Mouse (Mus musculus) myocyte (in vitro differentiated cells): ENCODE measurements around the gene Lce3c. TPM values are rescaled to one million over a fixed set of nuclear protein-coding genes. Genes with fewer than 3 reads are reported as not detected.

Experiments
- H3K27me3 ChIP-seq: one replicate; pipeline ENCODE4 v1.6.1; 2011; ENCODE audit not compliant: control insufficient read depth, insufficient read depth, insufficient read length
- H3K36me3 ChIP-seq: one replicate; pipeline ENCODE4 v1.6.1; 2011; ENCODE audit not compliant: control insufficient read depth, insufficient read depth
- H3K4me2 ChIP-seq: one replicate; pipeline ENCODE4 v1.6.1; 2011; ENCODE audit warnings: low read depth, control low read depth
- H3K4me3 ChIP-seq: one replicate; pipeline ENCODE4 v1.5.1; 2011; ENCODE audit warnings: mild to moderate bottlenecking, control low read depth, moderate library complexity
- H3K79me2 ChIP-seq: one replicate; pipeline ENCODE4 v1.6.1; 2011; ENCODE audit not compliant: control insufficient read depth, insufficient read depth
- H3ac ChIP-seq: one replicate; pipeline ENCODE4 v1.6.1; 2011; ENCODE audit not compliant: control insufficient read depth, insufficient read length
- CEBPB ChIP-seq: IDR thresholded peaks from 2 replicates; pipeline ENCODE4 v1.6.1; 2011; ENCODE audit warnings: mild to moderate bottlenecking, moderate library complexity; ENCODE audit not compliant: poor library complexity, insufficient read depth, severe bottlenecking
- E2F4 ChIP-seq: IDR thresholded peaks from one replicate; pipeline ENCODE4 v1.6.1; 2011; ENCODE audit warnings: mild to moderate bottlenecking, control low read depth, moderate library complexity; ENCODE audit not compliant: insufficient read depth
- MAX ChIP-seq: IDR thresholded peaks from one replicate; pipeline ENCODE4 v1.6.1; 2011; ENCODE audit warnings: low read depth, mild to moderate bottlenecking, control low read depth
- MYOD1 ChIP-seq, 3 experiments: IDR thresholded peaks; one replicate each; pipeline ENCODE4 v1.6.1; 2011; ENCODE audit warnings: control low read depth in 2 of 3, low read depth in 2 of 3, mild to moderate bottlenecking in 2 of 3, moderate library complexity in 1 of 3; ENCODE audit not compliant: insufficient read length in 2 of 3, control insufficient read depth in 1 of 3
- MYOG ChIP-seq, 3 experiments: IDR thresholded peaks; one replicate each; pipeline ENCODE4 v1.6.1; 2011; ENCODE audit warnings: control low read depth in 2 of 3, low read depth in 2 of 3, mild to moderate bottlenecking in 2 of 3; ENCODE audit not compliant: insufficient read length in 2 of 3, control insufficient read depth in 1 of 3, insufficient read depth in 1 of 3
- POLR2A ChIP-seq: IDR thresholded peaks from one replicate; pipeline ENCODE4 v1.6.1; 2011; ENCODE audit warnings: low read depth, mild to moderate bottlenecking, control low read depth, moderate library complexity; ENCODE audit not compliant: insufficient read length
- POLR2AphosphoS2 ChIP-seq: IDR thresholded peaks from one replicate; pipeline ENCODE4 v1.6.1; 2011; ENCODE audit warnings: low read depth, control low read depth; ENCODE audit not compliant: insufficient read length
- REST ChIP-seq: IDR thresholded peaks from one replicate; pipeline ENCODE4 v1.6.1; 2011; ENCODE audit warnings: mild to moderate bottlenecking, control low read depth, moderate library complexity; ENCODE audit not compliant: insufficient read depth, insufficient read length
- SRF ChIP-seq: IDR thresholded peaks from one replicate; pipeline ENCODE4 v1.6.1; 2011; ENCODE audit warnings: low read depth; ENCODE audit not compliant: control insufficient read depth, insufficient read length
- TCF12 ChIP-seq: IDR thresholded peaks from one replicate; pipeline ENCODE4 v1.6.1; 2011; ENCODE audit warnings: mild to moderate bottlenecking, control low read depth; ENCODE audit not compliant: poor library complexity, insufficient read depth, severe bottlenecking
- TCF3 ChIP-seq: IDR thresholded peaks from one replicate; pipeline ENCODE4 v1.6.1; 2011; ENCODE audit warnings: low read depth, control low read depth; ENCODE audit not compliant: insufficient read length
- USF1 ChIP-seq: IDR thresholded peaks from one replicate; pipeline ENCODE4 v1.6.1; 2011; ENCODE audit warnings: low read depth, mild to moderate bottlenecking, control low read depth, moderate library complexity
- polyA plus RNA-seq: library from polyadenylated mRNA; unstranded; fragments of >200 nt; fragmentation: generic; extraction: Trizol; gene quantifications from one replicate; pipeline ENCODE4 v1.2.1, GENCODE M21; 2012; ENCODE audit warnings: missing spikeins

The Lce3c gene
- polyA plus RNA-seq, 1 experiment = not detected

- Histone ChIP-seq H3K79me2 (no peaks in the 10 kb centered on the region), H3K4me2 (no peak within 1 kb of the TSS), H3K27me3 (no peaks in the 10 kb centered on the region), H3K4me3 (no peak within 1 kb of the TSS), H3ac (no peak within 1 kb of the TSS), H3K36me3 (no peaks in the 10 kb centered on the region)
- TF ChIP-seq E2F4 (no peak), CEBPB (no peak)
Measured at GRCm38 (mm10) chr3:92966761-92967160, 22.5 kb downstream of the Lce3c start, which contains the start of gene Lce3e. Gene Lce3e (plus strand): TSS chr3:92967061.

DNA sequence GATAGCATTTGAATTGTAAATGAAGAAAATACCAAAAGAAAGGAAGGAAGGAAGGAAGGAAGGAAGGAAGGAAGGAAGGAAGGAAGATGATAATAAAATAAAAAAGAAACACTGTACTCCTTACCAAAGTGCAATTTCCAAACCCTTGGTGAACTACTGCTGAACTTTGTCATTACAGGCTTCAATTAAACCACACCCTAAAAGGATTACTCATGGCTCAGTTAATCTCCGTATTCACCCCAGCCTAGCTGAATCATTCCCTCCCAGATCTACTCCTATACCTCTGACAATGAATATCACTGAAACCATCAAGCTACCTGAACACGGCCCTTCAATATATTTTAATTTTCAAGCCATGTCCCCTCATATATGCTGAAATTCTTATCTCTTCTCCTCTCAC lies 34.2 kb downstream of the Lce3c start:
- Histone ChIP-seq H3K4me3 (no peak overlapping the region), H3K4me2 (no peak overlapping the region), H3ac (no peak overlapping the region), H3K36me3 (no peaks in the 10 kb centered on the region), H3K79me2 (no peaks in the 10 kb centered on the region), H3K27me3 (no peaks in the 10 kb centered on the region)
- TF ChIP-seq MYOD1 (IDR thresholded peaks at IDR 0.05; ENCODE audit: control insufficient read depth in 1 of 3, insufficient read length in 2 of 3, low read depth in 2 of 3) (no peak), MAX (no peak), USF1 (no peak), TCF3 (no peak), E2F4 (no peak), CEBPB (no peak), MYOG (IDR thresholded peaks at IDR 0.05; ENCODE audit: control insufficient read depth in 1 of 3, insufficient read depth in 1 of 3, insufficient read length in 2 of 3, low read depth in 2 of 3) (no peak), POLR2A (no peak), REST (no peak), SRF (no peak), TCF12 (no peak), POLR2AphosphoS2 (no peak)

GRCm38 (mm10) chr3:92991926-92992325 lies 47.6 kb downstream of the Lce3c start, which contains the start of gene Lce3f:
Gene Lce3f (plus strand): TSS chr3:92992226.
- TF ChIP-seq SRF = no peak
- no peak for TF ChIP-seq USF1
- TF ChIP-seq CEBPB = no peak
- no peak for TF ChIP-seq POLR2AphosphoS2
- no peak for TF ChIP-seq REST
- TF ChIP-seq MYOG (IDR thresholded peaks at IDR 0.05; ENCODE audit: control insufficient read depth in 1 of 3, insufficient read depth in 1 of 3, insufficient read length in 2 of 3, low read depth in 2 of 3) = no peak
- TF ChIP-seq TCF3 = no peak
- no peak for TF ChIP-seq E2F4
- no peak for TF ChIP-seq MYOD1 (IDR thresholded peaks at IDR 0.05; ENCODE audit: control insufficient read depth in 1 of 3, insufficient read length in 2 of 3, low read depth in 2 of 3)
- no peak for TF ChIP-seq POLR2A
- no peak for TF ChIP-seq MAX
- TF ChIP-seq TCF12 = no peak
- Histone ChIP-seq H3K27me3 (no peaks in the 10 kb centered on the region), H3K79me2 (no peaks in the 10 kb centered on the region), H3ac (no peak within 1 kb of the TSS), H3K36me3 (no peaks in the 10 kb centered on the region), H3K4me3 (no peak within 1 kb of the TSS), H3K4me2 (no peak within 1 kb of the TSS)

Other genes starting within 250 kb of the Lce3c start
- gene Lce1e, start 235.4 kb upstream of the Lce3c start, polyA plus RNA-seq = not detected
- 0.19 TPM for gene Lce1f, start 224.1 kb upstream of the Lce3c start, polyA plus RNA-seq
- gene Gm38119, start 205.4 kb upstream of the Lce3c start, polyA plus RNA-seq = not detected
- 0.07 TPM for gene Lce1g, start 192.1 kb upstream of the Lce3c start, polyA plus RNA-seq
- not detected for gene Lce1h, start 179.4 kb upstream of the Lce3c start, polyA plus RNA-seq
- gene Lce1i, start 165.6 kb upstream of the Lce3c start, polyA plus RNA-seq = not detected
- not detected for gene Lce1j, start 154.0 kb upstream of the Lce3c start, polyA plus RNA-seq
- not detected for gene Lce1k, start 136.6 kb upstream of the Lce3c start, polyA plus RNA-seq
- gene Kprp, start 117.2 kb upstream of the Lce3c start, polyA plus RNA-seq = not detected
- not detected for gene Lce1l, start 93.2 kb upstream of the Lce3c start, polyA plus RNA-seq
- not detected for gene 2310050C09Rik, start 74.3 kb upstream of the Lce3c start, polyA plus RNA-seq
- not detected for gene Lce3a, start 18.3 kb upstream of the Lce3c start, polyA plus RNA-seq
- not detected for gene Lce3b, start 11.5 kb upstream of the Lce3c start, polyA plus RNA-seq
- not detected for gene Lce3d, start 12.9 kb downstream of the Lce3c start, polyA plus RNA-seq
- gene Lce3e, start 22.6 kb downstream of the Lce3c start, polyA plus RNA-seq = not detected
- not detected for gene Lce3f, start 47.7 kb downstream of the Lce3c start, polyA plus RNA-seq
- gene Crct1, start 71.2 kb downstream of the Lce3c start, polyA plus RNA-seq = 0.11 TPM
- not detected for gene Lce1m, start 74.6 kb downstream of the Lce3c start, polyA plus RNA-seq
- gene Gm4858, start 124.3 kb downstream of the Lce3c start, polyA plus RNA-seq = not detected
- not detected for gene Crnn, start 200.3 kb downstream of the Lce3c start, polyA plus RNA-seq